Mouse (Mus musculus) CH12.LX (cell line): ENCODE measurements around the gene Ccn1.

Experiments
- CTCF ChIP-seq, 2 experiments: IDR thresholded peaks in 1 of 2; conservative IDR thresholded peaks in 1 of 2; 2 replicates each; pipeline ENCODE4 v1.5.1; 2011 to 2012; ENCODE audit warnings: low read depth in 2 of 2, low read length in 2 of 2, improper control_type of control experiment in 1 of 2, inconsistent platforms in 1 of 2, mild to moderate bottlenecking in 1 of 2, moderate library complexity in 1 of 2
- ELF1 ChIP-seq: IDR thresholded peaks from 2 replicates; pipeline ENCODE4 v1.6.1; 2014; ENCODE audit warnings: low read depth, mild to moderate bottlenecking, inconsistent platforms, low read length, improper control_type of control experiment
- EP300 ChIP-seq: IDR thresholded peaks from 2 replicates; pipeline ENCODE4 v1.6.1; 2011; ENCODE audit warnings: low read length, improper control_type of control experiment
- MAX ChIP-seq: IDR thresholded peaks from 2 replicates; pipeline ENCODE4 v1.6.1; 2011; ENCODE audit warnings: low read length, improper control_type of control experiment
- MXI1 ChIP-seq: IDR thresholded peaks from 2 replicates; pipeline ENCODE4 v1.6.1; 2011; ENCODE audit warnings: mild to moderate bottlenecking, low read depth, low read length, improper control_type of control experiment
- NELFE ChIP-seq: IDR thresholded peaks from 2 replicates; pipeline ENCODE4 v1.6.1; 2011; ENCODE audit warnings: low read depth, low read length, improper control_type of control experiment
- POLR2A ChIP-seq: IDR thresholded peaks from 2 replicates; pipeline ENCODE4 v1.6.1; 2011; ENCODE audit warnings: low read depth, mild to moderate bottlenecking, improper control_type of control experiment, low read length
- SIN3A ChIP-seq: IDR thresholded peaks from 2 replicates; pipeline ENCODE4 v1.6.1; 2012; ENCODE audit warnings: low read length, improper control_type of control experiment, inconsistent platforms
- TBP ChIP-seq: conservative IDR thresholded peaks from 2 replicates; pipeline ENCODE4 v1.6.1; 2011; ENCODE audit warnings: low read depth, low read length, improper control_type of control experiment
- TCF12 ChIP-seq: IDR thresholded peaks from 2 replicates; pipeline ENCODE4 v1.6.1; 2014; ENCODE audit warnings: low read depth, mild to moderate bottlenecking, inconsistent platforms, low read length, improper control_type of control experiment
- UBTF ChIP-seq: IDR thresholded peaks from 2 replicates; pipeline ENCODE4 v1.6.1; 2012; ENCODE audit warnings: low read depth, mild to moderate bottlenecking, inconsistent platforms, low read length, improper control_type of control experiment, moderate library complexity
- USF1 ChIP-seq: IDR thresholded peaks from 2 replicates; pipeline ENCODE4 v1.6.1; 2014; ENCODE audit warnings: low read depth, mild to moderate bottlenecking, inconsistent platforms, low read length, improper control_type of control experiment
- ZC3H11A ChIP-seq: IDR thresholded peaks from 2 replicates; pipeline ENCODE4 v1.6.1; 2012; ENCODE audit warnings: low read depth, mild to moderate bottlenecking, inconsistent platforms, low read length, improper control_type of control experiment

- no peak for TF ChIP-seq NELFE
- TF ChIP-seq TCF12, result no peak
- TF ChIP-seq POLR2A, result no peak
- TF ChIP-seq CTCF (conservative IDR thresholded peaks at IDR 0.05 in 1 of 2, IDR thresholded peaks at IDR 0.05 in 1 of 2; ENCODE audit: low read depth in 2 of 2, low read length in 2 of 2), result no peak
- TF ChIP-seq EP300, result no peak
- no peak for TF ChIP-seq ZC3H11A
- TF ChIP-seq UBTF, result no peak
- TF ChIP-seq ELF1, result no peak
- TF ChIP-seq USF1, result no peak
- TF ChIP-seq TBP, result no peak
- TF ChIP-seq MXI1, result no peak
- no peak for TF ChIP-seq SIN3A
- no peak for TF ChIP-seq MAX
These were observed 4.2 kb upstream of the Ccn1 start for GRCm38 (mm10) chr3:145654028-145654427.
